Mouse (Mus musculus) cortical plate, adult 2 months (tissue): ENCODE results near the gene Mylk4.

Source experiments
- CTCF ChIP-seq: fragments of 200-500 bp; IDR thresholded peaks from 2 replicates; pipeline ENCODE4 v1.5.1; 2011; ENCODE audit warnings: mild to moderate bottlenecking, control low read depth, low read length; ENCODE audit not compliant: insufficient read depth; ENCODE audit errors: extremely low read depth
- POLR2A ChIP-seq: fragments of 200-500 bp; IDR thresholded peaks from 2 replicates; pipeline ENCODE4 v1.6.1; 2011; ENCODE audit warnings: mild to moderate bottlenecking, low read length, control low read depth; ENCODE audit not compliant: insufficient read depth; ENCODE audit errors: extremely low read depth

DNA sequence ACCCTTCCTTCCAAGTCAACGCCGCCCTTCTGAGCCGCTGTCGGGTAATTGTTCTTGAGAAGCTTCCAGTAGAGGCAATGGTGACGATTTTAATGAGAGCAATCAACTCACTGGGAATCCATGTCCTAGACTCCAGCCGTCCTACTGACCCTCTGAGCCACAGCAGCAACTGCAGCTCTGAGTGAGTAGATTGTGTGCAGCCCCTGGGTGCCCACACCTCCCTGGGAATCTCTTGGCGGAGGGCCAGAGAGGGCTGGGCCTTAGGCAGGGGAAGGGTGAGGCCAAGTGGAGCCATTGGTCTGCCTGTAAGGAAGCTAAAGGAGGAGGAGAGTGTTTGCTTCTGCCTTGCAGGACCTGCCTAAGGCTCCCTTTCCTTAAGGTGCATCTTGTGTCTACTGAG, 23.1 kb upstream of the Mylk4 start:
- TF ChIP-seq POLR2A = no peak
- TF ChIP-seq CTCF = no peak
